Mouse (Mus musculus) heart, embryonic 12.5 days (tissue): ENCODE measurements around the gene Klk8. TPM values are rescaled to one million over a fixed set of nuclear protein-coding genes. Genes with fewer than 3 reads are reported as not detected.

Experiments
- ATAC-seq: fragments of 200-750 bp; cut with Nextera tagmentation; 2 replicates; pipeline ENCODE4 v1.8.0; 2017; ENCODE audit warnings: moderate TSS enrichment, moderate library complexity; ENCODE audit not compliant: insufficient number of reproducible peaks, low FRiP score
- H3K27ac ChIP-seq: fragments of 300-500 bp; sonication (generic); 2 replicates; pipeline ENCODE4 v1.5.1; 2016; ENCODE audit warnings: mild to moderate bottlenecking, moderate library complexity; ENCODE audit not compliant: poor library complexity, severe bottlenecking
- H3K27me3 ChIP-seq: fragments of 300-500 bp; sonication (generic); replicated peaks from 2 replicates; pipeline ENCODE4 v1.6.1; 2016; ENCODE audit warnings: mild to moderate bottlenecking, moderate library complexity
- H3K36me3 ChIP-seq: fragments of 300-500 bp; sonication (generic); 2 replicates; pipeline ENCODE4 v1.6.1; 2016; ENCODE audit warnings: mild to moderate bottlenecking, moderate library complexity
- H3K4me1 ChIP-seq: fragments of 300-500 bp; sonication (generic); replicated peaks from 2 replicates; pipeline ENCODE4 v1.6.1; 2016; ENCODE audit warnings: mild to moderate bottlenecking
- H3K4me2 ChIP-seq: fragments of 300-500 bp; sonication (generic); 2 replicates; pipeline ENCODE4 v1.6.1; 2016; ENCODE audit warnings: mild to moderate bottlenecking, moderate library complexity
- H3K4me3 ChIP-seq: fragments of 300-500 bp; sonication (generic); 2 replicates; pipeline ENCODE4 v1.5.1; 2016; ENCODE audit warnings: mild to moderate bottlenecking
- H3K9ac ChIP-seq: fragments of 300-500 bp; sonication (generic); 2 replicates; pipeline ENCODE4 v1.6.1; 2016; ENCODE audit warnings: mild to moderate bottlenecking, moderate library complexity
- H3K9me3 ChIP-seq: fragments of 300-500 bp; sonication (generic); replicated peaks from 2 replicates; pipeline ENCODE4 v1.6.1; 2016; ENCODE audit warnings: mild to moderate bottlenecking, moderate library complexity
- WGBS: fragments of 180-500 bp; shearing (Covaris S2); methylation state at CpG from one replicate; pipeline ENCODE4 v1.1.7; 2016; 5-methylcytosine and 5-hydroxymethylcytosine counted together
- polyA plus RNA-seq: library from polyadenylated mRNA; unstranded; fragments of >200 nt; fragmentation: Nextera tagmentation; extraction: Ambion mirVana; gene quantifications from 2 replicates; pipeline ENCODE4 v1.2.1, GENCODE M21; 2016

Klk8 gene
- polyA plus RNA-seq, 1 experiment from 2014 or later: 25.0 TPM

DNA sequence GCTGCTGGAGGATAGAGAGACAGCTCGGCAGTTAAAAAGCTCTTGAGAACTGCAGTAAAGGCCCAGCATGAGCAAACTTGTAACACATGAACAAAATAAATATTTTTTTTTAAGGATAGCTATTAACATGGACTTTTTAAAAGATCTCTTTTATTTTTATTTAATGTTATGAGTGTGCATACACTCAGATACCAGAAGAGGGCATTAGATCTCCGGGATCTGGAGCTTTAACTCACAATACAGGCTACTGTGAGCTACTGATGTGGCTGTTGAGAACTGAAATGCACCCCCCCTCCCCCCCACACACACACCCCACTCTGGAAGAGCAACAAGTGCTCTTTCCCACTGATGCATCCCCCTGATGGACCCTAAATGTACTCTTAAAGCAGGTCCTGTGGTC is 8.1 kb upstream of the Klk8 start:
- H3K9me3 ChIP-seq: no peaks in the 10 kb centered on the region
- ATAC-seq: no peak
- WGBS: 63% methylated on average over 2 of the region's 2 CpGs

DNA sequence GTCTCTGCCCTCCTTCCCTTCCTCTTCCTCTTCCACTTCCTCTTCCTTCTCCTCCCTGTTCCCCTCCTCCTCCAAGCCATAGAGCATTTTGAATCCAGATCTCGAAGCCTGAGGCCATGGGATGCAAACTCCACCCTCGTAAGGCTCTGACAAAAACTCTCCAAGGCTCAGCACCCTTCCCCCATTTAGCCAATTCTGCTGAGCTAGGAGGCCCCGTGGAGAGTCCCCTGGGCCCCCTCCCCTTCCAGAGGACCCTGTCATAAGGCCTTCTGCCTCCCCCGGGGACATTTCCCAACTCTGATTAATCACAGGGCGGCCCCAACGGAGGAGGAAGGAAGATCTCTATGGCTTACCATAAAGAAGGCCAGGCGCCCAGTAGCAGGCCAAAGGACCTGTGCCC is 5.8 kb upstream of the Klk8 start, which contains the start of gene Klk9:
Gene Klk9, plus strand, starts transcription at position 301 of the 400 bp plus-strand sequence.
- no peak within 1 kb of the TSS for H3K4me3 ChIP-seq
- no peak within 1 kb of the TSS for H3K27ac ChIP-seq
- H3K9ac ChIP-seq: no peak within 1 kb of the TSS
- H3K4me2 ChIP-seq: no peak within 1 kb of the TSS
- no peak for ATAC-seq
- WGBS: 63% methylated on average over 7 of the region's 7 CpGs
- H3K4me1 ChIP-seq: peaks cover 7% of the 10 kb centered on the region
- H3K27me3 ChIP-seq: peaks cover 29% of the 10 kb centered on the region
- H3K36me3 ChIP-seq: no peaks in the 10 kb centered on the region
- no peaks in the 10 kb centered on the region for H3K9me3 ChIP-seq

More for the DNA sequence above, 8.1 kb upstream of the Klk8 start:
- Histone ChIP-seq H3K9ac (no peak overlapping the region), H3K4me1 (no peaks in the 10 kb centered on the region), H3K4me2 (no peak overlapping the region), H3K4me3 (no peak overlapping the region), H3K27me3 (peaks cover 10% of the 10 kb centered on the region), H3K27ac (no peak overlapping the region), H3K36me3 (no peaks in the 10 kb centered on the region)

DNA sequence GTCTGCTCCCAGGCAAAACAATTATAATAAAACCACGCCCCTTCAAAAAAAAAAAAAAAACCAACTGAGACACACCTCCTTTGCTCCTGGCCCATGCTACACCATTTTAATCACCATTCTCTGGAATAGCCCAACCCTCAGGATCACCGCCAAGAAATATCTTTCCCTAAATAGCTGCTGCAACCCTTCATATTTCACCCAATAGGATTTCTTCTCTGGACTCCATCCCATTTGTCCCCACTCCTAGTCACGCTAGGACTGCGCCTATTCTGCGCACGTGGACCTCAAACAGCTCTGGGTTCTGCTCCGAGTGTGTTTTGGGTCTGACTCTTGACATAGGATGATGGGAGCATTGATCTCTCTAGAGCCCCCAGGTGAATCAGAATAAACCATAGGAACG is 1.0 kb upstream of the Klk8 start:
- Histone ChIP-seq H3K27me3 (peaks cover 55% of the 10 kb centered on the region), H3K9ac (no peak overlapping the region), H3K4me3 (peak overlapping the region; percentile 64), H3K9me3 (no peaks in the 10 kb centered on the region), H3K4me2 (peak overlapping the region; percentile 89), H3K36me3 (no peaks in the 10 kb centered on the region), H3K27ac (no peak overlapping the region), H3K4me1 (peaks cover 17% of the 10 kb centered on the region)
- ATAC-seq: no peak
- 11% methylated on average over 8 of the region's 8 CpGs for WGBS

DNA sequence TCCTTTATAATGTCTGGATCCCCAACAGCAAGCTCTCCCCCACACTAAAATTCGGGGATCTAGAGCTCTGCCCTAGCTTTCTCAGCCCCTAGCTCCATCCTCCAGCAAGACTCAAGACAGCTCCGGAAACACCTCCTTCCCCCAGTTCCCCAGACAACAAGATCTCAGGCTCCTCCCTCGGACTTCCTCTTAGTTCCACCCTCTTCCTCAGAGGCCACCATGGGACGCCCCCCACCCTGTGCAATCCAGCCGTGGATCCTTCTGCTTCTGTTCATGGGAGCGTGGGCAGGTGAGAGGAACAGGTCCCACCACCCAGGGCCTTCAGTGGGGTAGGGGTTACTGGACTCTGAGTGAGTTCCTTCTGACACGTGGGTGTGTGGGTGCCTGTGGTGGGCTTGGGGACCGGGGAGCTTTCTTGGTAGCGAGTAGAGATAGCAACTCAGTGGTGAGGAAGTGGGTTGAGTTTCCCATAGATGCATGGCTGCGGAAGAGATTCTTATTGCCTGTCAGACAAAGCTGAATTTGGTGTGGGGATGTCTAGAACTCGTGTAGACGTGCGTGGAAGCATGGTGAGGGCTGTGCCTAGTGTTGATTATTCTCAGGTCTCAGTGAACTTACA is 576 bp downstream of the Klk8 start:
- peak overlapping the region; percentile 89 for H3K4me2 ChIP-seq
- no peaks in the 10 kb centered on the region for H3K9me3 ChIP-seq
- peaks cover 55% of the 10 kb centered on the region for H3K27me3 ChIP-seq
- peak overlapping the region; percentile 64 for H3K4me3 ChIP-seq
- ATAC-seq: peak; percentile 73
- H3K27ac ChIP-seq: no peak overlapping the region
- H3K36me3 ChIP-seq: no peaks in the 10 kb centered on the region
- H3K9ac ChIP-seq: peak overlapping the region; percentile 54; the same call in 1 of the 2 replicates
- WGBS: 31% methylated on average over 13 of the region's 13 CpGs
- peaks cover 17% of the 10 kb centered on the region for H3K4me1 ChIP-seq

DNA sequence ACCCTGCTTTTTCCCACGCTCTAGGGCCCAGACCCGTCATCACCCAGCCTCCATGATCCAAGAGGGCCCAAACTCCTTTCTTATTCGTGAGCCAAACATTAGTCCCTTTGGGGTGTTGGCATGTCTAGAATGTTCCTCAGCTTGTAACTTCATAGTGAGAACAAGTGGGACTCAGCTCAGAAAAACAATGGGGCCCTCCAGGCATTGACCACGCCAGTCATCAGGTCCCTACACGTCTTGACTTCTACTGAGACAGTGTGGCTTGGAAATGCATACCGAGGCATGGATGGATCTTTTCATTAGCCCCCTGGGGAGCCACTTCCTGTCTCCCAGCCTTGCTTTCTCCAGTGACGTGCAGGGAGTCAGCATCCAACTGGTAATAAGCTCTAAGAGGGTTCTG is 2.5 kb downstream of the Klk8 start:
- H3K9me3 ChIP-seq: no peaks in the 10 kb centered on the region
- WGBS: 72% methylated on average over 7 of the region's 7 CpGs
- H3K4me2 ChIP-seq: no peak overlapping the region
- no peak overlapping the region for H3K27ac ChIP-seq
- no peak overlapping the region for H3K4me3 ChIP-seq
- no peaks in the 10 kb centered on the region for H3K36me3 ChIP-seq
- H3K4me1 ChIP-seq: peaks cover 17% of the 10 kb centered on the region
- peaks cover 43% of the 10 kb centered on the region for H3K27me3 ChIP-seq
- no peak for ATAC-seq
- no peak overlapping the region for H3K9ac ChIP-seq

DNA sequence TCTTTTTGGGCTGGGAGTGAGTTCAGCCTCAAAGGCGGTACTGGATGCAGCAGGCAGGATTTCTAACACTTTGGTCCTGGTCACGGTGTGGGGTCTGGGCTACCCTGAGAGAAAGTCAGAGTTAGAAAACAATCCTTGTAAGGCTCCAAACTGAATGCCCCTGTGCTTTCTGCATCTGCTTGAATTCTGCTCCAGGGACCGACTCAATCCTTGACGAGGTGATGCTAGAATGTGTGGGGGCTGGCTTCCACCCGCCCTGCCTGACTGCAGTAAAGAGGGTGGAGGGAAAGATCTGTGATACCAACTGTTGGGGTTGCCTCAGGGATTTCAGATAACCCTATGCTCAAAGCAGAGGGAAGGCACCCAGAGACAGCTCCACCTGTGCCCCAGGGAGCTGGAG is 13.6 kb downstream of the Klk8 start, which contains the start of gene Klk7:
Gene Klk7, plus strand, starts transcription at position 301 of the 400 bp plus-strand sequence.
- H3K27ac ChIP-seq: no peak within 1 kb of the TSS
- no peaks in the 10 kb centered on the region for H3K9me3 ChIP-seq
- 38% methylated on average over 5 of the region's 5 CpGs for WGBS
- no peak within 1 kb of the TSS for H3K4me3 ChIP-seq
- no peak within 1 kb of the TSS for H3K9ac ChIP-seq
- H3K4me1 ChIP-seq: no peaks in the 10 kb centered on the region
- no peaks in the 10 kb centered on the region for H3K36me3 ChIP-seq
- ATAC-seq: no peak
- no peak within 1 kb of the TSS for H3K4me2 ChIP-seq
- H3K27me3 ChIP-seq: peaks cover 6% of the 10 kb centered on the region; the same call in 1 of the 2 replicates

DNA sequence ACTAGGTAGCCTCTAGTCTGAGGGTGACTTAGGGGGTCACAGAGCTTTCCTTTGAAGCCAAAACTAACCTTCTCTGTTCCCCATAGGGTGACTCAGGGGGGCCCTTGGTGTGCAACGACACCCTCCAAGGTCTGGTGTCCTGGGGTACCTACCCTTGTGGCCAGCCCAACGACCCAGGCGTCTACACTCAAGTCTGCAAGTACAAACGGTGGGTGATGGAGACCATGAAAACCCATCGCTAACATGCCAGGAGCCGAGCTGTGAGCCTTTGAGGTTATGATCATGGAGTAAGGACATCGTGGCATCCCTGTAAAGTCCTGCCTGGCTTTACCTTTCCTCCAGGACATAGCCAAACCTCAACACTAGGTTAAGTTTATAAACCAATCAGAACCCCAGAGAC is 17.8 kb downstream of the Klk8 start:
- ATAC-seq: no peak
- no peaks in the 10 kb centered on the region for H3K9me3 ChIP-seq
- no peaks in the 10 kb centered on the region for H3K4me1 ChIP-seq
- no peak overlapping the region for H3K4me2 ChIP-seq
- H3K9ac ChIP-seq: no peak overlapping the region
- no peaks in the 10 kb centered on the region for H3K36me3 ChIP-seq
- H3K4me3 ChIP-seq: no peak overlapping the region
- WGBS: 78% methylated on average over 7 of the region's 7 CpGs
- H3K27me3 ChIP-seq: peaks cover 6% of the 10 kb centered on the region; the same call in 1 of the 2 replicates
- H3K27ac ChIP-seq: no peak overlapping the region

DNA sequence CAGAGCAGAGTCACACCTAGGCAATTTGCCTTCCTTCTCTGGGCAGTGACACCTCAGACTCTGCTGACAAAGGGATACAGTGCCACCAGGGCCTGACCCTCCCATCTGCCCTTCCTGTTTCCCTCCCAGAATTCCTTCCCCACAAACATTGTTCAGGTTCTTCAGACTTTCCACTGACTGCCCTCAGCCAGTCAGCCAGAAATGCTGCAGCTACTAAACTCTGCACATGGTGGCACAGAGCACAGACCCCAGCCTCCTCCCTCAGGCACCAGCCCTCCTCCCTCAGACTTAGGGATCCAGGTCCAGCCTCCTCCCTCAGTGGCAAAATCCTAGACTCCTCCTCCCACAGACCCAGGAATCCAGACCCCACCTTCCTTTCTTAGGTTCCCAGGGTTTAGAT is 19.4 kb downstream of the Klk8 start:
- H3K4me3 ChIP-seq: no peak overlapping the region
- no peaks in the 10 kb centered on the region for H3K4me1 ChIP-seq
- no peak overlapping the region for H3K9ac ChIP-seq
- no peaks in the 10 kb centered on the region for H3K36me3 ChIP-seq
- H3K9me3 ChIP-seq: no peaks in the 10 kb centered on the region
- ATAC-seq: no peak
- no peaks in the 10 kb centered on the region; the same call in 1 of the 2 replicates for H3K27me3 ChIP-seq
- no peak overlapping the region for H3K4me2 ChIP-seq
- H3K27ac ChIP-seq: no peak overlapping the region

DNA sequence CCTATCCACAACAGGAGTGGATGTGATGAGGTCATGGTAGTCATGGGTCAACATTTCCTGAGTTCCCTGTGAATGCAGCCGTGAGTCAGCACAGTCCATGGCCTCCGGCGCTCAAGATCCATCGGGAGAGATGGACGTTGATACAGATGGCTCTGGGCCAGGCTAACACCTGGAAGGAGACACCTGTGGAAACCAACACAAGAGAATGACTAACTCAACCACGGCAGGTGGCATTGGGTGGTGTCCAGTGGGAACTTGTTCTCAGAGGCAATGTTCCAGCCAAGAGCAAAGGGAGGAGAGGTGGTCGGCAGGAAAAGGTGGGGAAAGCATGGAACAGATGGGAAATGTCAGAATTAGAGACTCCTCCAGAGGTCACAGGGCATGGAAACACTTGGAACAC is 24.2 kb downstream of the Klk8 start:
- ATAC-seq: no peak
- Histone ChIP-seq H3K4me2 (no peak overlapping the region), H3K4me1 (no peaks in the 10 kb centered on the region), H3K9ac (no peak overlapping the region), H3K27ac (no peak overlapping the region), H3K27me3 (no peaks in the 10 kb centered on the region; the same call in none of the 2 replicates), H3K4me3 (no peak overlapping the region), H3K36me3 (no peaks in the 10 kb centered on the region), H3K9me3 (no peaks in the 10 kb centered on the region)
- 83% methylated on average over 7 of the region's 7 CpGs for WGBS

DNA sequence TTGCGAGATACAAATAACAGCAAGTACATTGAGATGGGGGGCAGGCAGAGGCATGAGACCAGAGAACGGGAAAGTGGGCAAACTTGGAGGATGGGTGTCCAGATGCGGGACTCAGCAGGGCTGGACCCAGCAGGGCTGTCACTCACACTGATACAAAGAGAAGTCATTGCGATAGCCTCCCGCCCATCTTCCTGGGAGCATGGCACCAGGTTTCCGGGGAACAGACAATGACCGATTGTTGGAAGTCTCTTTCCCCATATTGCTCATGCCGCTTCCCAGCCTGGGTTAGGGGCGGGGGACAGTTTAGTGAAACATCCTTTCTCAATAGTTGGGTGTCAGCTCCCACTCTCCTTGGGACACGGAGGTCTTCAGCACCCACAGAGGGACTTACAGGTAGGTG is 26.8 kb downstream of the Klk8 start, which contains the start of gene Klk6:
Gene Klk6, plus strand, starts transcription at position 301 of the 400 bp plus-strand sequence.
- 79% methylated on average over 10 of the region's 10 CpGs for WGBS
- no peaks in the 10 kb centered on the region for H3K36me3 ChIP-seq
- ATAC-seq: no peak

DNA sequence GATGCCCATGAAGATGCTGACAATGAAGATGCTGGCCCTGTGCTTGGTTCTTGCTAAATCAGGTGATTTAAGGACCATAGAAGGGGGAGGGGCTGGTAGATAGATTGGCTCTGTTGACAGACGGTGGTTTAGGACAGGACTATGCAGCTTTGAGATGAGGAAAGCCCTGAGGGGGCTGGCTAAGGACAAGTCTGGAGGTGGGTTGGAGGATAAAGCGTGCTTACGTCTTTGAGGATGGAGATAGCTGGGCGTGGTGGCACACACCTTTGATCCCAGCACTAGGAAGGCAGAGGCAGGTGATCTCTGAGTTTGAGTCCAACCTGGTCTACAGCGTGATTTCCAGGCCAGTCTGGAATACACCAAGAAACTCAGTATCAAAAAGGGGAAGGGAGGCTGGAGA is 28.7 kb downstream of the Klk8 start:
- Histone ChIP-seq H3K4me1 (no peaks in the 10 kb centered on the region), H3K27ac (no peak overlapping the region), H3K36me3 (no peaks in the 10 kb centered on the region), H3K4me3 (no peak overlapping the region), H3K9ac (no peak overlapping the region), H3K4me2 (no peak overlapping the region), H3K9me3 (no peaks in the 10 kb centered on the region), H3K27me3 (no peaks in the 10 kb centered on the region; the same call in none of the 2 replicates)
- no peak for ATAC-seq
- 80% methylated on average over 5 of the region's 5 CpGs for WGBS

More for the DNA sequence above, 26.8 kb downstream of the Klk8 start, which contains the start of gene Klk6:
- no peak within 1 kb of the TSS for H3K4me2 ChIP-seq
- no peak within 1 kb of the TSS for H3K4me3 ChIP-seq
- no peak within 1 kb of the TSS for H3K27ac ChIP-seq
- no peaks in the 10 kb centered on the region for H3K4me1 ChIP-seq
- no peaks in the 10 kb centered on the region for H3K9me3 ChIP-seq
- no peaks in the 10 kb centered on the region; the same call in none of the 2 replicates for H3K27me3 ChIP-seq
- no peak within 1 kb of the TSS for H3K9ac ChIP-seq

DNA sequence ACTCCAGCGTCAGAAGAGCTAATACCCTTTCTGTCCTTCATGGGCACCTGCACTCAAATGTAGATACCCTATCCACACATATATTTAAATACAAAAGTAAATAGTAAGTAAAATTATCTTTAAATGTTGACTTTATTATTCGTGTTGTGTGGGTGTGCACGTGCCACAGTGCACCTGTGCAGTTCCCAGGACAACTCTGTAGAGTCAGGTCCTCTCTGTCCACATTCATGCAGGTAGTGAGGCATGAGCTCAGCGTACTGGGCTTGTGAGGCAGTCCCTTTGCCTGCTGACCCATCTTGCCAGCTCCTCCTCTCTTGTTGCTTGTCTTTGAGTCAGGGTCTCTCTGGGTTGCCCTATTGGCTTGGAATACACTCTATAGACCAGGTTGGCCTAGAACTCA is 30.3 kb downstream of the Klk8 start:
- Histone ChIP-seq H3K27ac (no peak overlapping the region), H3K36me3 (no peaks in the 10 kb centered on the region), H3K4me1 (no peaks in the 10 kb centered on the region), H3K9ac (no peak overlapping the region), H3K4me2 (no peak overlapping the region), H3K27me3 (no peaks in the 10 kb centered on the region; the same call in none of the 2 replicates), H3K9me3 (no peaks in the 10 kb centered on the region), H3K4me3 (no peak overlapping the region)
- ATAC-seq: no peak
- WGBS: 76% methylated on average over 4 of the region's 4 CpGs
